Mouse (Mus musculus): ENCODE data around the gene Efna5.

Gene Efna5

DNA sequence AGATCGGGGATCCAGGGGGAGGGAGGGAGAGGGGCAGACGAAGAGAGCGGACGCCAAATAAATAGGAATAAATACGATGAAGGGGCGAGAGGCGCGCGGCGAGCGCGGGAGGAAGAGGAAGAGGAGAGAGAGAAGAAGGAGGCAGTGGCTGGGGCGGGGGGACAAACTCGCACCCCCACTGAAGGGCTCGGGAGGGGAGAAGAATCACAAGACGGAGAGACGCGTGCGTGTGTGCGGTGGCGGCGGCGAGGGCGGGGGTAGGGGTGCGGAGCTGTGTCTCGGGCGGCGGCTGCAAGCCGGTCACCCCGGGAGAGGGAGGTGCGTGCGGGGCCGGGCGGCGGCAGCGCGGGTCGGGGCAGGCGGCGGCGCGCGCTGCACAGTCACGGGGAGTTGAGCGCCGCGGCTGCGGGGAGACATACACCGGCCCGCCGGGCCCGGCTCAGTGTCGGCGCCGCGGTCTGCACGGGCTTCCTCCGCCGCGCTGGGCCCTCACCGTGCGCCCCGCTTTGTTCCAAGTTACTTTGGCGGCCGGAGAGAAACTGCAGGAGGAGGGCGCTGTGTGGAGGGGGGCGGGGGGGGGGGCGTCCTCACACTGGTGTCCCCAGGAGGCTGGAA is at the start of gene Efna5:
Efna5 (minus strand) TSS at position 142 of the 615 bp plus-strand sequence.
- in situ Hi-C loops (cut with MboI, MseI) = no loop called here

GRCm38 (mm10) chr17:62915304-62915703 is 34.2 kb upstream of the Efna5 start:
- in situ Hi-C loops (cut with MboI, MseI) = no loop called here

- in situ Hi-C loops (cut with MboI, MseI) = no loop called here
These were observed 24.8 kb upstream of the Efna5 start for GRCm38 (mm10) chr17:62905692-62906445.

- in situ Hi-C loops (cut with MboI, MseI) = no loop called here
These were observed 17.9 kb upstream of the Efna5 start for GRCm38 (mm10) chr17:62899066-62899465.

GRCm38 (mm10) chr17:62889991-62890390 is 8.9 kb upstream of the Efna5 start:
- in situ Hi-C loops (cut with MboI, MseI) = no loop called here

- in situ Hi-C loops (cut with MboI, MseI) = no loop called here
These were observed 3.0 kb upstream of the Efna5 start for GRCm38 (mm10) chr17:62884129-62884506.

- in situ Hi-C loops (cut with MboI, MseI) = no loop called here
These were observed 2.5 kb upstream of the Efna5 start for GRCm38 (mm10) chr17:62883476-62884128.

GRCm38 (mm10) chr17:62882726-62883475 is 1.8 kb upstream of the Efna5 start:
- in situ Hi-C loops (cut with MboI, MseI) = no loop called here

DNA sequence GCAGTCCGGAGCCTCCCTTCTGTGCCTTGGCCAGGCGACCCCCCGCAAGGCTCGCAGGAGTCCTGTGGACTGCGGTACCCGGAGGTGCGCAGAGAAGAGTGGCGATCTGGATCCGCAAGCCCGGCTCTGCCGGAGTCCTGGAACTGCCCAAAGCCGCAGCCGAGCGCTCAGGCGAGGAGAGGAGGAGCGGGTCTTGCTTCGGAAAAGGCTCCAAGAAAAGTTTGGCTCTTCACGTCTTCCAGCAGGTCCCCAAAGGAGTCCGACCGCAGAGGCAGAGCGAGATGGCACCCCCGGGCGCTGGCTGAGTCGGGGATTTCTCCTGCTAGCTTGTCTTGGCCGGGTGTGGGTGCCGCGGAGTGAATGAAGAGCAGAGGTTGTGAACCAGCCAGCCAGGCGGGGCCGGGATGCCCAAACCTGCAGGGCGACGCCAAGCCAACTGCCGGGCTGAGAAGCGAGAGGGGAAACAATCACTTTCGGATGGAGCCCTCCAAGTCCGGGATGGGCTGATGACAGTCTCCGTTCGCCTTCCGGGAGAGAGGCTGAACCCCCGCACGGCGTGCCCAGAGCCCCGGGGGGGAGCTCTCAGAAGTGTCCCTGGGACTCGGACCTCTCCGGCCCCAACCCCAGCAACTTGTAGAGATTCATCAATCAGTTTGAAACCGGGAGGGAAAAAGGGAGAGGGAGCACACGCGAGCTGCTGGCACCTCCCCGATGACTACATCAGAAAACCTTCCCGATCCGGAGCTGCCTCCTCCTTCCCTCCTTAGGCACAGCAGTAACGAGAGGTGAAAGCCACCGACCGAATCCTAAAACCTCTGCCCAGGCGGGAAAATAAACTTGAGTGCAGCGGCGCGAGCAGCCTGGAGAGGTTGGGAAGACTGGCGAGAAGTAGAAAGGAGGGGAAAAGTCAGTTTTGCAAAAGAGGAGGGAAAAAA is 941 bp upstream of the Efna5 start:
- in situ Hi-C loops (cut with MboI, MseI) = no loop called here

- in situ Hi-C loops (cut with MboI, MseI) = no loop called here
These were observed 574 bp downstream of the Efna5 start for GRCm38 (mm10) chr17:62880311-62881175.

DNA sequence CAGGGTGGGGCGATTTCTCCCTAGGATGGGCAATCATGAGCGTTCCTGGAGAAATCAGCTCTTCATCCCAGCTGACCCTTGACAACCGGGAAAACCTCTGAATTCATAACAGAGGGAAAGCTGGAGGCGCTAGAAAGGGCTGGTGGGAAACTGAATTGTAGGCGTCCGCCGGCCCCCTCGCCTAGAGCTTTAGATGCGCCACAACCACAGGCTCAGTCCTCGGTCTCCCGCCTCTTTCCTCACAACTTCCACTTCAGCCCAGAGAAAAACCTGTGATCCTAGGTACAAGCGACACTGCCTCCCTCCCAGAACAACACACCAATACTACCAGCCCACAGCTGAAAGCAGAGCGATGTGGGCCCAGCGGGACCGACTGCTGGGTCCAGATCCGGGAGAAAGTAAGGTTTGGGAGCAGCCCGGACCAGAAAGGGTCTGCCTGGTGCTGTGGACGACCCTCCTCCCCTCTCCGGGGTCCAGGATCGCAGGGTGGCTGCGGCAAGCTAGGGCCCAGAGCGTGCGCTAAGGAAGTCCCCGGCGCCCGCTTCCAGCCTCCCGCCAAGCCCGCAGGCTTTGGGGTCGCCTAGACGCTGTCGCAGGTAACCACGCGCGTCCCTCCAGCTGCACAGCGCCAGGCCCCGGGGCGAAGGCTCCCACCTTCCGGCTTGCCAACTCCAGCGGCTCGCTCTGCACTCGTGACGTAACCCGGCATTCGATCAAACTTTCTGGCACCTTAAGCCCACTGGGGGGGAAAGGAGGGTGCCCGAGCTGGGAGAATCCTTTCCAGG is 1.4 kb downstream of the Efna5 start:
- in situ Hi-C loops (cut with MboI, MseI) = no loop called here

DNA sequence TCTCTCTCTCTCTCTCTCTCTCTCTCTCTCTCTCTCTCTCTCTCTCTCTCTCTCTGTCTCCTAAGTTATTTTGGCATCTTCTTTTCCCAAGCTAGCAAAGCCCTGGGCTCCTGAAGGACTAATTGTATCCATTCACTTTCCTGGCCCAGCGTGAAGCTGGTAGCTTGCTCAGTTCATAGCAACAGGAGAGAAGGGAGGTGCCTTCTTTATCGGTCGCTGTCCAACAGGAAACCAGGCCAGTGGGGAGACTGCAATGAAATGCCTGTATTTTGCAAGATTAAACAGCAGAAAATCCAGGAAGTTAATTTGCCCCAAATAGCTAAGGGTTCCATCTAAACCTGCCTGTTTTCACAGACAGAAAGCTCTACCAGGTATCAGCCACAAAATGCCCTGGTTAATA is 5.4 kb downstream of the Efna5 start:
- in situ Hi-C loops (cut with MboI, MseI) = no loop called here

DNA sequence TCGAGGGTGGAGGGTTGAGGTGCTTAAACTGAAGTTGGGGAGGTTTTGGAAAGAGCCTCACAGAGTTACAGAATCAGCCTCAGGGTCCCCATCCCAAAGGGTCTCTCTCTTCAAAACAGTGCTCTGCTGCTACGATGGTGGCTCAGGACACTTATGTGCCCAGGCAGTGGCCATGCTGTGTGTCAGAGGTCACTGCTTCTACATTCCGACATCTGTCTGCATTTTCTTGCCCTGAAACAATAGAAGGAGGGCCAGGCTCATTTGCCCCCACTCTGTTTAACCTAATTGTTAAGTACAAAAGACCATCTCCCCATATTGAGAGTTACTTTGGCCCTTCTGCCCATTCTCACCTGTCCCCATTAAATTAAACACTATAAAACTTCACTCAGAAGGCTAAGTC is 9.2 kb downstream of the Efna5 start:
- in situ Hi-C loops (cut with MboI, MseI) = no loop called here

DNA sequence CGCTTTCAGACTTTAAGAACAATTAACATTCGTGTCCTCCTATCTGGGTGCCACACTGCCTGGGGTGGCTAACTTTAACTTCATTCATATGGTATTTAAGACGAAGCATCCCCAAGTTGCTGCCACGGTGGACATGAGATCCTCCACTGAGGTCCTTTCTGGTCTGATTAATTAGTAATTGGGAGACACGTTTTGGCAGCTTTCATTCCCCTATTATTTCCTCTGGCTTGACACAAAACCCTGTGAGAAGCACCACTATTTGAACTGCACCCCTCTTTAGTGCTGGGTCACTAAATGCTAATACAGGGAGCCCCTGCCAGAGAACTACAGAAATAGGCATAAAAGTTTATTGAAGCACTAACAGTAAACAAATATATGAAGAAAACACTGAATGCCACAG is 9.9 kb downstream of the Efna5 start:
- in situ Hi-C loops (cut with MboI, MseI) = no loop called here

- in situ Hi-C loops (cut with MboI, MseI) = no loop called here
These were observed 10.7 kb downstream of the Efna5 start for GRCm38 (mm10) chr17:62870446-62870845.

DNA sequence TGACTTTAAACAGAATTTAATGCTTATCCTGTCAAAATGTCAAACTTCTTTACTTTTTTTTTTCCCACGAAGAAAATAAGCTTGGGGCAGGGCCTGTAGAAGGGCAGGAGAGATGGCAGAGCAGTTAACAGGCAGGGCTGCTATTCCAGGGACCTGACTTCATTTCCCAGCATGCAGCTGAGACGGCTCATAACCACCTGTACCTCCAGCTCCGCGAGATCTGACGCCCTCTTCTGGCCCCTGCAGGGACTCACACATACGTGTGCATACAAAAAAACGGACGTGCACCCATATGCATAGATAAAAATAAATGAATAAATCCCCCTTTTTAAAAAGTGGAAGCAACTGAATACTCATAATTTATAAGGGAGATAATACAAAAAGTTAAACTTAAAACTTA is 16.2 kb downstream of the Efna5 start:
- in situ Hi-C loops (cut with MboI, MseI) = no loop called here

DNA sequence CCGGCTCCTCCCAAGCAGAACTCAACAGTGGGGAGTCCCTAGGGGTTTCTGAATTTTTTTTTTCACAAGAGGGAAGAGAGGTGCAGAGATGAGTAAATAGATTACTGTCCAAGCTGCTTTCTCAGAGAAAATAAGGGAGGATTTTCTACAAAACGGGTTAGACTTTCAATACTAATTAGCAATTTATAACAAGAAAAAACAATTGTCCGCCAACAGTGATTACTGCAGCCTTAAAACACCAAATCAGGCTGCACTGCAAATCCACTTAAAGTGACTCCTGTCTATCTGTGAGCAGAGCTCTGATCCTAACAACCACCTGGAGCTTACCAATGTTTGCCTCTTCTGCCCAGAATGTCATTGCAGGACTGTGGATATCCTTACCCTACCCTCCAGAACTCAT is 18.1 kb downstream of the Efna5 start:
- in situ Hi-C loops (cut with MboI, MseI) = no loop called here

GRCm38 (mm10) chr17:62862298-62862999 is 18.7 kb downstream of the Efna5 start:
- in situ Hi-C loops (cut with MboI, MseI) = no loop called here

- in situ Hi-C loops (cut with MboI, MseI) = no loop called here
These were observed 23.8 kb downstream of the Efna5 start for GRCm38 (mm10) chr17:62857275-62857674.

Data from regulatory T cell (primary cell).